Mouse (Mus musculus) common myeloid progenitor, adult 5-6 weeks (primary cell): ENCODE measurements at regions not wholly inside any gene's neighbourhood (a gene's known extent, or its start where the extent isn't known, plus 50 kb on each side); places are given as distances from the start of the nearest gene placed in this dataset.
A peak's percentile ranks its signal among the peaks of the same experiment; 100 is the strongest.

Experiments
- ATAC-seq: replicated peaks from 2 replicates; pipeline ENCODE4 v1.8.0; 2016; ENCODE audit warnings: low read depth, mild to moderate bottlenecking, moderate TSS enrichment, inconsistent platforms; ENCODE audit not compliant: poor library complexity, severe bottlenecking

DNA sequence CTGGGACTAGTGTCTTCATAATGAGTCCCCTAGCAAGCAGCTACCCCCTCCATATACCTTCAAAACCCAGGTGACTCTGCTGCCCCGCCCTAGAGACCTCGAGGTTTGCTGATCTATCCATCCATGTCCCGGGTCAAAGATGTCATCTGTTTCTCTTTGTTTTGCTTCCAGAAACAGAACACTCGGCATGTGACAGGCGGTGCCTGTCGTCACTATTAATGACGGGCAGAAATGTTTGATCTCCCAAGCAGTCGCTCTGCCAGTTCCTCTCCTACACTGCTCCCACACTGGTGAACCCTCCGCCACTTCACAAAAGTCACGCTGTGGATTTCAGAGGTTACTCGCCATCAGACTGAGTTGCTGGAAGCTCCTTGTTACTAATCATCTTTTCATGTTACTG lies 287.7 kb upstream of the Nfe2l3 start:
- ATAC-seq = no peak

DNA sequence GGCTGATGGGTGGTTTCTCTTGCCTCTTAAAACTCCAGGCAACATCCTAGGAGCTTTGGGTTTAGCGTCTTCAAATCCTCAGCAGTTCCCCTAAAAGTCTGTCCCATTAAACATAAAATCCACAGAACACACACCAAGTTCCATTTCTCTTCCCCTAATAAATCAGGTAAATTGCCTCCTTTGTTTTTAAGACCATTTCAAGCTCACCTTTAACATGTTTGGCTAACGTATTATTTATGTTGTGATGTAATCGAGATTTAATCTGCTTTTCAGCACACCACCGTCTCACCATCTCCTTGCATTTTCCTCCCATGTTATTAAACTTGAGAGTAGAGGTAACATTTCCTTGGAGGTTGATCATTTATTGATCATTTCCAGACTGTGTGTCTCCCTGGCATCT lies 286.6 kb upstream of the Nfe2l3 start:
- ATAC-seq = no peak

- no peak for ATAC-seq
These were observed 283.6 kb upstream of the Nfe2l3 start for GRCm38 (mm10) chr6:51148821-51149220.

DNA sequence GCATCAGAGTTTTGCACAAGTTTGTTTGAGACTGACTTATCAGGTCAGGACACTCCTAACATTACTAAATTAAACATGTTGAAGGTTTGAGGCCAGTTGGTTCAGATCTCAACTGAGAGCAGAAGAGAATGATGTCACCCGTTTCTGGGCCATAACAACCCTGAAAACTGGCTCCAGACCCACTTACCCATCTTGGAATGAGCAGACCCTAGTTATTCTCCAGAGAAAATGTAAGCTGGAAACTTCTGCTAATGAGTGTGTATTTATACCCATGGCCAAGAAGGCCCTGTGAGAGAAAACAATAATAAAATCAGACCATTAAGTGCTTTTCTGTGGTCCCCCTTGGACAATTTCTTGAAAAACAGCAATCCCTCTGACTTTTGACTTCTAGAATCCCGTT lies 282.4 kb upstream of the Nfe2l3 start:
- ATAC-seq = no peak

- ATAC-seq = no peak
These were observed 282.0 kb upstream of the Nfe2l3 start for GRCm38 (mm10) chr6:51150486-51150885.

- ATAC-seq = no peak
These were observed 281.6 kb upstream of the Nfe2l3 start for GRCm38 (mm10) chr6:51150916-51151315.

DNA sequence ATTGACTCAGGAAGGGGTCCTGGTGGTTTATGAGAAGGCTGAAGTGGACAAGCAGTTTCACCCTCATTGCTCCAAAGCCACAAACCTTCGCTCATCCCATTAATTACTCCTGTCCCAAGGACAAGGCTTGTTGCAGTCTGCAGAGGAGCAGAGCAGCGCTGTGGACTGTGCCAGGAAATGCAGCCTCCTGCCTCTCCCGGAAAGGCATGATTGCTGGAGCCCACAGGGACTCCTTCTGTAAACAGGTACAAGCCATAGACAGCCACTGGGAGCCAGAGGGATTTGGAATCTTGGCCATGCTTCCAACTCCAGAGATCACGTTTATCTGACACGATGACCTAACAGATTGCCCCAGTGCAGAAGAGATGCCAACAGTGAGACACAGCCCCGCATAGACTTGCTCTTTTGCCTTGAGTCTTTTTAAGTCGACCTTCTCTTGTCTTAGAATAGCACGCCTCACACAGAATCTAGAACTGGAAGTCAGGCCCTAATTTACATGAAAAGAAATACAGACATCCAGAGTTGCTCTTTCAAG lies 275.6 kb upstream of the Nfe2l3 start:
- no peak for ATAC-seq

DNA sequence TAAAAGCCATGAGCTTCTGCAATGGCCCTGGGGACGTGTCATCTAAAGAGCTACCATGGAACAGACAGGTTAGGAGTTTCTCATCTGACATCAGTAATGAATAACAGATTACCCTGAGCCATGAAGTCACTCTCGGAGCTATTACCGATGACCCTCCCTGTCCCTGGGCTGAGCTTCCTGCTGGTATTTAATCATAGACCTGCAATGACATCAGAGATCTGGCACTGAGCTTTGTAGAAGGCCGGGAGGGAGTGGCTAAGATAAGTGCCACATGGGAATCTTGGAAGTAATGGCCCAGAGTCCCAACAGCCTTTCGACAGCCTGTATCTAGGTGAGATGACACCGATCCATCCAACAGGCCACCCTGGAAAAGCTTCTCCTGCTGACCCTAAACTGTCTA lies 271.3 kb upstream of the Nfe2l3 start:
- ATAC-seq = no peak

- ATAC-seq = no peak
These were observed 270.0 kb upstream of the Nfe2l3 start for GRCm38 (mm10) chr6:51162208-51163082.

DNA sequence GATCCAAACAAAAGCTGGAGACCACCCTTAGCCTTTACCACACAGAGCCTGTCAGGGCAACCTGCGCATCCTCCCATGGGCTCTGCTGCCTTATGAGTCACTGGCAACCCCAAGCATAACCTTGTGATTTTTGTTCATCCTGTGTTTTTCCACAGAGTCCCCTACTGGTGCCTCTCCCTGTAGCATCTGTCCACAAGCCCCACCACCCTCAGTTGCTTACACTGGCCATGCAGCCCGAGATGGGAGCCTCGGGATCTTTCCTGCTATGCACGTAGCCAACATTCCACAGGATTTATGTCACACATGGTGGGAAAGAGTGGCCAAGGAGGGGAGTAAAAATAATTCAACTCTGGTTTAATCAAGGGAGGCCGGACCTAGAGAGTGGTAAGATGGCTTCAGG lies 269.2 kb upstream of the Nfe2l3 start:
- ATAC-seq = no peak

GRCm38 (mm10) chr6:51163882-51164281 lies 268.6 kb upstream of the Nfe2l3 start:
- no peak for ATAC-seq

GRCm38 (mm10) chr6:51167028-51167427 lies 265.4 kb upstream of the Nfe2l3 start:
- no peak for ATAC-seq

DNA sequence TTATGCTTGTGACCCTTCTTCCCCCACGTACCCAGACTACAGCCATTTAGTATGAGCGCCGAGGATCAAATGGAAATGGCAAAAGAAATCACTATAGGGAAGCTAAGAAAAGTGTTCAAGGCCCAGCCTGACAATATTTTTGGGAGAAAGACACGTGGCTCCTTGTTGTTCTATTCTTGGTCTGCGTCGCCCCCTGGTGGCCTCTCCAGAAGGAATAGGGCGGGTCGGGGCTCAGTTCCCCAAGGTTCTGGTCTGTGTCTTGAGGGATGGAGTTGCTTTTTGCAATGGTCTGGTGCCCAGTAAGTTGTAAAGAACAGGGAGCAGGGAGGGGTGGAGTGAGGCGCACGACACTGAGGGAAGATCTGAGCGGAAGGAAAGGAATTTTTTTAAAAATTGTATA lies 264.4 kb upstream of the Nfe2l3 start:
- ATAC-seq = peak; percentile 35; the same call in 1 of the 2 replicates

- ATAC-seq = peak; percentile 3; the same call in 1 of the 2 replicates
These were observed 263.4 kb upstream of the Nfe2l3 start for GRCm38 (mm10) chr6:51168775-51169695.

DNA sequence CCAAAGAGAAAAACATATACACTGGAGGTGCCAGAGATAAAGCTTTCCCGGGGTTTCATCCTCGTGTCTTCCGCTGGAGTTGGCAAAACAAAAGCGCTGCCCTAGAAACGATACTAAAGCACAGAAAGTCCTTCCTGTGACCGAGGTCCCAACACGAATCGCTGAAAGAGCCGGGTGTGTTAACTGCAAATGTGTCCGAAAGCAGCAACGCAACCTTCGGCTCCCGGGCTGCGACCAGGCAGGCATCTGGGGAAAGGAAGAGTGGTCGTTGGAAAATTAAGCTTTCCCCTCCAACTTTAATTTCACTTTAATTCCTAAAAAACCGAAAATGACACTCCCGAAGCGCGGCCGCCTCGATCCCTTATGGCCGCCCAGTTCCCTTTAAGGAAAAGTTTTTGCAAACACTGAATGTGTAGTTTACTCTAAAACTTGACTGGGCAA lies 262.5 kb upstream of the Nfe2l3 start:
- no peak for ATAC-seq

DNA sequence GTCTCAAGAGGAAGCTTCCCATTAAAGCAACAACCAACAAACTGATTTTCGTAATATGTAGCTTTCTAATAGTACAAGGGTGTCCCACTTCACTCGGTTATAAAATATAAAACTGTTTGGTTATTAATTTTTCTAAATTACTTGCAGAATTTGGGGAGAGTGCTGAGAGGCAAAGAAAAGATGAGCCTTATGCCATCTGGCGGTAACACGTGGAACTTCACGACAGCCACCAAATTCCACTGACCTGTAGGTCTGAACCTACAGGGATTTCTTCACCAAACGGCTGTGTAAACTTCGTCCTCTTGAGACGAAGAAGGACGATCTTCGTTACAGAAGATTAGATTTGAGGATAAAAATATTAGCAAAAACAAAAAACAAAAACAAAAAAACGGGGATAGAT lies 262.1 kb upstream of the Nfe2l3 start:
- peak; percentile 38; the same call in 1 of the 2 replicates for ATAC-seq

DNA sequence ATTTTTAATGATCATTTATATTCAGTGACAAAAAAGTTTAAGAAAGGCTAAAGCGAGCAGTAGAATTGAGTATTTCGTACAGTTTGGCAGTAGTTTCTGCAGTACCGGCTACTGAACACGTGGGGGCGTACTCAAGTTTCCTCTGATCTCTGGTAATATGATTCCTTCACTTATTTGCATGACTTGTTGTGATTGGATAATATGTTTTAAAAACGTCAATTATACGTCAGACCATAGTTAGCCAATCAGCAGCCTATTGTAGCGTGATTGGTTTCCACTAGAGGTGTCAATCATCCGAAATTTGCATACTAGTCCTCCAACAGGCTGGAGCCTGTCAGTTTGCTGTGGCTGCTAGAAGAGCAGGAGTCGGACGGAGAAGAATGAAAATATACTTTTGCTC lies 261.6 kb upstream of the Nfe2l3 start:
- ATAC-seq = peak; percentile 68

GRCm38 (mm10) chr6:51171761-51172160 lies 260.7 kb upstream of the Nfe2l3 start:
- no peak for ATAC-seq

GRCm38 (mm10) chr6:51172331-51172791 lies 260.1 kb upstream of the Nfe2l3 start:
- ATAC-seq = no peak

GRCm38 (mm10) chr6:51172856-51173619 lies 259.4 kb upstream of the Nfe2l3 start:
- peak; percentile 63 for ATAC-seq
